ENCODE assay signal across 8 mouse cellular contexts in the genomic region with DNA sequence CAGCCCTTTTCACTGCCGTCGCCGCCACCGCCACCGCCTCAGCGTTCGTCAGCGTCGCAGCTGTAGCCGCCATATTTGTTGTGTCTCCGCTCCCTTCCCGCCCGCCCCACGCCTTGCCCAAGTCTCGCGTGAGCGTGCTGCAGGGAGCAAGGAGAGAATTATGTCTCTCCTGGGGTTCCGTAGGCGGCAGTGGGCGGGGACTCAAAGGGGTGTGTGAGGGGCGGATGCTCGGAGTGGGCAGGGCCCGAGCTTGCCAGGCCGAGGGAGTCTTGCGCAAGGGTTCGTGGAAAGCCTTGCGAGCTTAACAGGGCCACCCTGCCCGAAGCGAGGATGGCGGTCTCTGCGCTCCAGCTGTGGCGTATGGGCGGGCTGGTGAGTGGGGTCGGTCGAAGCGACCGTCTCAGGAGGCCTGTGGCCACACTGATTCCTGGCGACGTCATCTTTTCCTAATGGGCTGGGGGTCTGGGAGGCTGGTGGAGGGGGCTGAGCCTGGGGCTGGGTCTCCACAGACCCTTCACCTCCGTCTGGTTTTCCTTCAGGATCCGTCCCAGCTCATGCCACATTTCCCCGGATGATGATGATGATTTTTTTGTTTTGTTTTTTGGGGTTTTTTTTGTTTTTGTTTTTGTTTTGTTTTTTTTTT. TPM values are rescaled to one million over a fixed set of nuclear protein-coding genes. Genes with fewer than 3 reads are reported as not detected.
DNase-seq lines count a peak whose midpoint lies in the region; ATAC-seq lines count a peak whose summit lies in the region.

Gene Ikzf5, minus strand, starts transcription at position 106 of the 643 bp plus-strand sequence.
Gene Acadsb, plus strand, starts transcription at position 186 of the 643 bp plus-strand sequence.

- H3K4me1 ChIP-seq in hindbrain, embryonic 11.5 days (replicated peaks; ENCODE audit: control insufficient read depth, insufficient read depth, low read length): peaks cover 5% of the 10 kb centered on the region; the same call in 1 of the 2 replicates

- no peaks in the 10 kb centered on the region for H3K36me3 ChIP-seq in hindbrain, embryonic 11.5 days (ENCODE audit: control insufficient read depth, insufficient read depth, low read length)

- DNase-seq in Muller cell, postnatal 12 days (ENCODE audit: inconsistent ontology term): peak; percentile 99
- peak; percentile 98 for DNase-seq in cerebellum, adult 9-11 months
- peak; percentile 97 to 100 for DNase-seq in frontal cortex, adult 2 months (ENCODE audit: extremely low spot score in 1 of 2, low spot score in 1 of 2)
- peak; percentile 98 for DNase-seq in hindbrain, embryonic 11.5 days (ENCODE audit: low spot score)
- peak; percentile 98 to 99 for DNase-seq in layer of hippocampus, postnatal 10 days (ENCODE audit: low spot score in 2 of 2)
- DNase-seq in lung, postnatal 10 days: peak; percentile 100
- peak; percentile 99 for DNase-seq in ovary, postnatal 36 days (ENCODE audit: low spot score)
- DNase-seq in thymus, postnatal 25 days: peak; percentile 99

- peak within 1 kb of the TSS; percentile 74 for H3K27ac ChIP-seq in hindbrain, embryonic 11.5 days (ENCODE audit: low read depth, low read length)

- WGBS in hindbrain, embryonic 11.5 days: 1% methylated on average over 39 of the region's 42 CpGs

- peak within 1 kb of the TSS; percentile 85 for H3K9ac ChIP-seq in hindbrain, embryonic 11.5 days (ENCODE audit: low read depth, low read length)

- H3K9me3 ChIP-seq in hindbrain, embryonic 11.5 days (ENCODE audit: control insufficient read depth, low read length): no peaks in the 10 kb centered on the region

- peak within 1 kb of the TSS; percentile 65 for H3K4me2 ChIP-seq in hindbrain, embryonic 11.5 days (replicated peaks; ENCODE audit: low read depth, low read length)

- ATAC-seq in hindbrain, embryonic 11.5 days (ENCODE audit: low FRiP score): peak; percentile 97

- H3K27me3 ChIP-seq in hindbrain, embryonic 11.5 days (ENCODE audit: control insufficient read depth, insufficient read depth, low read length): no peaks in the 10 kb centered on the region

- peak within 1 kb of the TSS; percentile 93 for H3K4me3 ChIP-seq in hindbrain, embryonic 11.5 days (ENCODE audit: low read depth, low read length)

RNA-seq across cellular contexts. Expression of gene Ikzf5, which starts in this region (rescaled TPM):
- polyA plus RNA-seq in frontal cortex, adult 2 months (2012; rRNA removed): 15.6 and 18.5 TPM in 2 replicates
- polyA plus RNA-seq in hindbrain, embryonic 11.5 days (2014; fragmentation: Nextera tagmentation; extraction: Ambion mirVana): 25.4 and 26.6 TPM in 2 replicates
- total RNA-seq in layer of hippocampus, postnatal 10 days (2021): 10 to 100 TPM; 50.8 to 54.8 TPM

RNA-seq across cellular contexts. Expression of gene Acadsb, which starts in this region (rescaled TPM):
- 35.7 and 42.8 TPM in 2 replicates for polyA plus RNA-seq in frontal cortex, adult 2 months (2012; rRNA removed)
- polyA plus RNA-seq in hindbrain, embryonic 11.5 days (2014; fragmentation: Nextera tagmentation; extraction: Ambion mirVana): 88.8 and 93.7 TPM in 2 replicates
- 10 to 100 TPM; 68.8 to 71.2 TPM for total RNA-seq in layer of hippocampus, postnatal 10 days (2021)

Comparison
In these comparisons a context has a peak if more than half of its experiments do, and no peak if none do; other contexts are left out.
1. Peak in every context shown above with its lines: DNase-seq, ATAC-seq, H3K4me3 ChIP-seq and H3K27ac ChIP-seq.